Mouse (Mus musculus) ES-E14 (cell line): ENCODE results near the gene Dlg2.

Experiments used
- CHD2 ChIP-seq: IDR thresholded peaks from 2 replicates; pipeline ENCODE4 v1.6.1; 2014; ENCODE audit warnings: mild to moderate bottlenecking, low read depth, low read length, inconsistent platforms
- HCFC1 ChIP-seq: IDR thresholded peaks from 2 replicates; pipeline ENCODE4 v1.6.1; 2012; ENCODE audit warnings: low read length, inconsistent platforms, borderline replicate concordance; ENCODE audit not compliant: insufficient read depth
- ZNF384 ChIP-seq: IDR thresholded peaks from 2 replicates; pipeline ENCODE4 v1.6.1; 2012; ENCODE audit warnings: low read depth, low read length, inconsistent platforms

- no peak for TF ChIP-seq HCFC1
- TF ChIP-seq ZNF384, result no peak
- no peak for TF ChIP-seq CHD2
These were observed 1972.5 kb downstream of the Dlg2 start for GRCm38 (mm10) chr7:92448782-92449575.
